Mouse (Mus musculus): ENCODE measurements around the gene Slc36a2. TPM values are rescaled to one million over a fixed set of nuclear protein-coding genes. Genes with fewer than 3 reads are reported as not detected.

Slc36a2 gene
- polyA plus RNA-seq, 1 experiment from 2014 or later = 0.16 TPM

DNA sequence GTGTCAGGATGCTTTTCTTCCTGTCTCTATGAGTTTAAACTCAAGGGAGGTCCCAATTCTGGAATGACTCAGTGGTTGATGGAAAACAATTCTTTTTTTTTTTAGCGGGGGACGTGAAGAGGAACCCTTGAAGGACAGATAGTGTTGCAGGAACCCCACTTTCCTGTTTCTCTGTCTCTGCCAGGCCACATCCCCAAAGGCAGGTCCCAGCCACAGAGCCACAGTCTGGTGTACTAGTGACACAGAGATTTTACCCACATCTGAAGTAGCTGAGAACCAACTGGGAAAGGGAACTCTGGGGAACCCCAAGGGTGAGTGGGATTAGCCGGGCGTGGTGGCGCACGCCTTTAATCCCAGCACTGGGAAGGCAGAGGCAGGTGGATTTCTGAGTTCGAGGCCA, 19.1 kb downstream of the Slc36a2 start:
- no peaks in the 10 kb centered on the region for H3K4me1 ChIP-seq (replicated peaks; ENCODE audit: control insufficient read depth, insufficient read depth, low read length)
- no peak overlapping the region for H3K4me2 ChIP-seq (ENCODE audit: low read length)
- H3K36me3 ChIP-seq (ENCODE audit: control insufficient read depth, insufficient read depth) = no peaks in the 10 kb centered on the region
- no peak overlapping the region for H3K4me3 ChIP-seq (replicated peaks; ENCODE audit: low read length)
- H3K9ac ChIP-seq (replicated peaks; ENCODE audit: low read depth, low read length) = no peak overlapping the region
- ATAC-seq = no peak
- no peaks in the 10 kb centered on the region for H3K9me3 ChIP-seq (ENCODE audit: control insufficient read depth, low read length)
- 91% methylated on average over 6 of the region's 7 CpGs for WGBS
- H3K27me3 ChIP-seq (replicated peaks; ENCODE audit: control insufficient read depth, insufficient read depth, low read length) = no peaks in the 10 kb centered on the region
- no peak overlapping the region for H3K27ac ChIP-seq (ENCODE audit: low read length)

DNA sequence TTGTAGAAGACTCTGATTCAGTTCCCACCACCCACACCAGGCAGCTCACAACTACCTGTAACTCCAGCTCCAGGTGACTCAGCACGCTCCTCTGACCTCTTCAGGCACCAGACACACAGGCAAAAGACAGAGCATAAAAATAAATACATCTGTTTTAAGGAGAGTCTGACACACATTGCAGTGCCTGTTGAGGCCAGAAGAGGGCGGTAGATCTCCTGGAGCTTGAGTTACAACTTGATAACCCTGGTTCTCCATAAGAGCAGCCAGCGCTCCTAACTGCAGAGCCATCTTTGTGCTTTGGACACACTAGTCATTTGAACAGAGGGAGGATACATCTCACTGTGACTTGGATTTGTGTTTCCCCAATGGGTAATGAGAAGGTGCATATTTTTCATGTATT, 20.2 kb downstream of the Slc36a2 start:
- no peaks in the 10 kb centered on the region for H3K4me1 ChIP-seq (replicated peaks; ENCODE audit: control insufficient read depth, insufficient read depth, low read length)
- H3K4me3 ChIP-seq (replicated peaks; ENCODE audit: low read length) = no peak overlapping the region
- no peak overlapping the region for H3K9ac ChIP-seq (replicated peaks; ENCODE audit: low read depth, low read length)
- H3K4me2 ChIP-seq (ENCODE audit: low read length) = no peak overlapping the region
- no peak for ATAC-seq
- H3K36me3 ChIP-seq (ENCODE audit: control insufficient read depth, insufficient read depth) = no peaks in the 10 kb centered on the region
- no peak overlapping the region for H3K27ac ChIP-seq (ENCODE audit: low read length)
- H3K27me3 ChIP-seq (replicated peaks; ENCODE audit: control insufficient read depth, insufficient read depth, low read length) = no peaks in the 10 kb centered on the region
- H3K9me3 ChIP-seq (ENCODE audit: control insufficient read depth, low read length) = no peaks in the 10 kb centered on the region
- 48% methylated on average over 3 of the region's 3 CpGs for WGBS

DNA sequence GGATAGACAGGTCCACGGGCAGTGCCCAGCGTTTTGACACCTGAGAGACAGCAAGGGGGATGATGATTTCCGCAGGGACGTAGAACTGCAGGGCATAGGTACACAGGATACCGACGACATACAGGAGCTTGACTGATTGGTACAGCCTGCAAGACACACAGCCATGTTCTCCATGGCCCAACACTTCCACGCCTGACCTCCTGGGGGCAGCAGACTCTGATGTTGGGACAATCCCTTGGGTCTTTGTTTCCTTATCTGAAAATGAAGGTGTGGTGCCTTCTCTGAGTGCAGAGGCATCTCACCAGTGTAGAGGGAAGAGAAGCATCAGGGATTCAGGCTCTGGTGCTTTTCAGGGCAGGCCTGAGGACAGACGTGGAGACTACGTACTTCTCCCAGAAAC, 22.2 kb downstream of the Slc36a2 start:
- Histone ChIP-seq H3K36me3 (ENCODE audit: control insufficient read depth, insufficient read depth) (no peaks in the 10 kb centered on the region), H3K4me2 (ENCODE audit: low read length) (no peak overlapping the region), H3K27ac (ENCODE audit: low read length) (no peak overlapping the region), H3K9ac (replicated peaks; ENCODE audit: low read depth, low read length) (no peak overlapping the region), H3K27me3 (replicated peaks; ENCODE audit: control insufficient read depth, insufficient read depth, low read length) (no peaks in the 10 kb centered on the region), H3K4me1 (replicated peaks; ENCODE audit: control insufficient read depth, insufficient read depth, low read length) (no peaks in the 10 kb centered on the region), H3K4me3 (replicated peaks; ENCODE audit: low read length) (no peak overlapping the region), H3K9me3 (ENCODE audit: control insufficient read depth, low read length) (no peaks in the 10 kb centered on the region)
- 53% methylated on average over 9 of the region's 9 CpGs for WGBS
- ATAC-seq = no peak

DNA sequence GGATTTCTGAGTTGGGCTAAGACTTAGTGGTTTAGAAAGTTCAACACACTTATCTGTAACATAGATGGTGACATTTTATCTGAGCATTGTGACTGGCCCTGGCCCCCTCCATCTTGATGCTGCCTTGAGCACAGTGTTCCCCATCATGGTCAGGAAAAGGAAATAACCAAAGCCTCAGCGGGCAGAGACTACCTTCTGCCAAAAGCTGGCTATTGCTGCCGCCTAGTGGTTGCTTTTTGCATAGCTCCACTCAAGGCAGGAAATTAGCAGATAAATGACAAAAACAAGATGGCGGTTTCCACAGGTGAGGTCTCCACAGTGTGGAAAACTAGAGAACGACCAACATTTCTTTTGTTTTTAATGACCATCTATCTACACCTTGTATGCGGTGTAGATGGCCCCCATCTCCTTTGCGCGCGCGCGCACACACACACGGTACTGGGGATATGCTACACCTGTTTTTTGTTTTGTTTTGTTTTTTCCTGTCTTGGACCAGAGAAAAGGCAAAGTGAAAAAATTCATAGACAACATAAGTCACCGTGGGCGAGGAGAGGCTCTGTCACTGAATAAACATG, 26.0 kb downstream of the Slc36a2 start:
- WGBS = 55% methylated on average over 13 of the region's 13 CpGs
- ATAC-seq = no peak
- H3K27ac ChIP-seq (ENCODE audit: low read length) = no peak overlapping the region
- no peak overlapping the region for H3K4me2 ChIP-seq (ENCODE audit: low read length)
- H3K4me3 ChIP-seq (replicated peaks; ENCODE audit: low read length) = no peak overlapping the region
- no peaks in the 10 kb centered on the region for H3K4me1 ChIP-seq (replicated peaks; ENCODE audit: control insufficient read depth, insufficient read depth, low read length)
- H3K9ac ChIP-seq (replicated peaks; ENCODE audit: low read depth, low read length) = no peak overlapping the region
- no peaks in the 10 kb centered on the region for H3K36me3 ChIP-seq (ENCODE audit: control insufficient read depth, insufficient read depth)
- no peaks in the 10 kb centered on the region for H3K27me3 ChIP-seq (replicated peaks; ENCODE audit: control insufficient read depth, insufficient read depth, low read length)
- H3K9me3 ChIP-seq (ENCODE audit: control insufficient read depth, low read length) = no peaks in the 10 kb centered on the region

DNA sequence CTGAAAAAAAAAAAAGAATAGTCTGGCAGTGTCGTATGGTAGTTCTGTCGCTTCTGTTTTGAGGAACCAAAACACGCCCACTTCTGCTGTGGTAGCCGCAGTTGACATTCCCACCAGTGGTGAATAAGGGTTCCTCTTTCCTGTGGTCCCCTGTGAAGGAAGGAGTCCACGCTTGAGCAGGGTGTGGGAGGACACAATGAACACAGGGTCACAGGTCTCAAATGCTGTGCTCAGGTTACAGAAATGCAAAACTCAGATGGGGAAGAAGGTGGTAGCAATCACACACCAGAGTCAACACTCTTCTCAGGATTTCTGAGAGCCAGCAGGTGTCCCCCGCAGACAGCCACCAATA, 29.8 kb downstream of the Slc36a2 start:
- Histone ChIP-seq H3K9ac (replicated peaks; ENCODE audit: low read depth, low read length) (no peak overlapping the region), H3K4me2 (ENCODE audit: low read length) (no peak overlapping the region), H3K27me3 (replicated peaks; ENCODE audit: control insufficient read depth, insufficient read depth, low read length) (no peaks in the 10 kb centered on the region), H3K4me1 (replicated peaks; ENCODE audit: control insufficient read depth, insufficient read depth, low read length) (no peaks in the 10 kb centered on the region), H3K27ac (ENCODE audit: low read length) (no peak overlapping the region), H3K9me3 (ENCODE audit: control insufficient read depth, low read length) (no peaks in the 10 kb centered on the region), H3K4me3 (replicated peaks; ENCODE audit: low read length) (no peak overlapping the region), H3K36me3 (ENCODE audit: control insufficient read depth, insufficient read depth) (no peaks in the 10 kb centered on the region)
- 80% methylated on average over 6 of the region's 6 CpGs for WGBS
- ATAC-seq = no peak

DNA sequence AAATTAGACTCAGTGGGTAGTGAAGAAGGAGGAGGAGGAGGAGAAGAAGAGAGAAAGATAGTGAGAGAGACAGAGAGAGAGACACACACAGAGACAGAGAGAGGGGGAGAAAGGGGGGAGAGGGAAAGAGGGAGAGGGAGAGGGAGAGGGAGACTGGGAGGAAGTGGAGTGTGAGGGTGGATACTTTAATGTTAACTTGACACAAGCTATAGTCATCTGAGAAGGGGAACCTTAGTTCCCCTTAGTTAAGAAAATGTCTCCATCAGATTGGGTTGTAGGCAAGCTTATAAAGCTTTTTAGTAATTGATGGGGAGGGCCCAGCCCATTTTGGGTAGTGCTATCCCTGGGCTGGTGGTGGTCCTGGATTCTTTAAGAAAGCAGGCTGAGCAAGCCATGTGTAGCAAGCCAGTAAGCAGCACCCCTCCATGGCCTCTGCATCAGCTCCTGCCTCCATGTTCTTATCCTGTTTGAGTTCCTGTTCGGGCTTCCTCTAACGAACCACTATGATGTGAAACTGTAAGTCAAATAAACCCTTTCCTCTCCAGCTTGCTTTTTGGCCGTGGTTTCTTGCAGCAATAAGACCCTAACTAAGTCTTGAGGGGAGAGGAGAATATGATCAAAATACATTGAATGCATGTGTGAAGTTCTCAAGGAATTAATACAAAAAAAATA, 30.3 kb downstream of the Slc36a2 start:
- no peak overlapping the region for H3K4me3 ChIP-seq (replicated peaks; ENCODE audit: low read length)
- no peaks in the 10 kb centered on the region for H3K27me3 ChIP-seq (replicated peaks; ENCODE audit: control insufficient read depth, insufficient read depth, low read length)
- H3K4me2 ChIP-seq (ENCODE audit: low read length) = no peak overlapping the region
- H3K9ac ChIP-seq (replicated peaks; ENCODE audit: low read depth, low read length) = no peak overlapping the region
- H3K9me3 ChIP-seq (ENCODE audit: control insufficient read depth, low read length) = no peaks in the 10 kb centered on the region
- H3K27ac ChIP-seq (ENCODE audit: low read length) = no peak overlapping the region
- no peaks in the 10 kb centered on the region for H3K4me1 ChIP-seq (replicated peaks; ENCODE audit: control insufficient read depth, insufficient read depth, low read length)
- 59% methylated on average over 3 of the region's 3 CpGs for WGBS
- no peaks in the 10 kb centered on the region for H3K36me3 ChIP-seq (ENCODE audit: control insufficient read depth, insufficient read depth)
- no peak for ATAC-seq

DNA sequence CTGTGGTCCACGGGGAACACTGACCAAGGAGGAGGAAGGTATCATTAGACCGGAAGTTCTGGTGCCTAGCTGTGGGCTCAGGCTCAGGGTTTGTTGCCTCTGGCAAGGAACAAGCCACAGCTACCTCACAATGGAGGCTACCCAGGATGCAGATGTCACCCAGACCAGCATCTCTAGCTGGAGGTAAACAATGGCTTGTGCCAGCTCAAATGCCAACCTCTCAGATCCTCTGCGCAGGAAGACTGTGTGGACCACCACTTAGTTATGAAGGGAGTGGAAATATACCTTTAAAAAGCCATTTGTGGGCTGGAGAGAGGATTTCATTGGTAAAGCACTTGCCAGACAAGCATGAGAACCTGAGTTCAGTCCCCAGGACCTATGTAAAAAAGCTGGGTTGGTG, 33.3 kb downstream of the Slc36a2 start, which contains the start of gene Slc36a3:
Slc36a3 (minus strand) TSS at position 101 of the 400 bp plus-strand sequence.
- Histone ChIP-seq H3K9me3 (ENCODE audit: control insufficient read depth, low read length) (no peaks in the 10 kb centered on the region), H3K36me3 (ENCODE audit: control insufficient read depth, insufficient read depth) (no peaks in the 10 kb centered on the region), H3K27ac (ENCODE audit: low read length) (no peak within 1 kb of the TSS), H3K4me2 (ENCODE audit: low read length) (no peak within 1 kb of the TSS), H3K9ac (replicated peaks; ENCODE audit: low read depth, low read length) (no peak within 1 kb of the TSS), H3K4me1 (replicated peaks; ENCODE audit: control insufficient read depth, insufficient read depth, low read length) (no peaks in the 10 kb centered on the region), H3K4me3 (replicated peaks; ENCODE audit: low read length) (no peak within 1 kb of the TSS), H3K27me3 (replicated peaks; ENCODE audit: control insufficient read depth, insufficient read depth, low read length) (no peaks in the 10 kb centered on the region)
- 71% methylated on average over 3 of the region's 3 CpGs for WGBS
- no peak for ATAC-seq

DNA sequence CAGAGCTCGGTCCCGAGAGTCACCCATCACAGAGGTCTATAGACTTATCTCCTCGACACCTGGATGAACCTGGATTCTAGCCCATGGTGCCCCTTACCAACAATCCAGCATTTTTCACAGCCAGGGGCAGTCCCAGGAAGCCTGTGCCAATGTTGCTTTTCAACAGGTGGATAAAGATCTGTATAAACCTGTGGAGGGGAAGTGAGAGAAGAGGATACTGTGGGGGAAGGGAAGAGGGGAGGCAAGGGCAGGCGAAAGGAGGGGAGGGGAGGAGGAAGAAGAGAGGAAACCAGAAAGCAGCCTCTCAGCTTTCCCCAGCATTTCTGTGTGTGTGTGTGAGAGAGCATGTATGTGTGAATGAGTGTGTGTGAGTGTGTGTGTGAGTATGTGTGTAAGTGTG, 36.4 kb downstream of the Slc36a2 start:
- Histone ChIP-seq H3K9ac (replicated peaks; ENCODE audit: low read depth, low read length) (no peak overlapping the region), H3K27me3 (replicated peaks; ENCODE audit: control insufficient read depth, insufficient read depth, low read length) (no peaks in the 10 kb centered on the region), H3K27ac (ENCODE audit: low read length) (no peak overlapping the region), H3K4me1 (replicated peaks; ENCODE audit: control insufficient read depth, insufficient read depth, low read length) (no peaks in the 10 kb centered on the region), H3K4me2 (ENCODE audit: low read length) (no peak overlapping the region), H3K36me3 (ENCODE audit: control insufficient read depth, insufficient read depth) (no peaks in the 10 kb centered on the region), H3K9me3 (ENCODE audit: control insufficient read depth, low read length) (no peaks in the 10 kb centered on the region), H3K4me3 (replicated peaks; ENCODE audit: low read length) (no peak overlapping the region)
- no peak for ATAC-seq
- 81% methylated on average over 4 of the region's 4 CpGs for WGBS

DNA sequence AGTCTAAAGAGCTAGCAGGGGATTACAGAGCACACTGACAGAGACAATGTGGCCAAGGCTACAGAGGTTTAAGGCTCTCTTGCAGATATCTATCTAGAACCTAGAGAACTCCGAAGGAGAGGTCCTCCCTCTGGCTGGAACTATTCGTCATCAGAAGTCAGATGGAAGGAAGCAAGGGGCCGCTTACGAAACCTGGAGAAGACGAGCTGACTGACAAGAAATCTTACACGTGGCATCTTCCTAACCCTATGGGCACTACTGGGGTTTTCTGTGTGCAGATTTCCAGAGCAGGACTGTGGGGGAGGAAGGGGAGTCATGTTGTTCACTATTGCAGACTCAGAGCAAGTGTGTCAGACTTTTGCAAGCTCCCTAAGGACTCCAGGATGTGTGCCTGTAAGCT, 37.5 kb downstream of the Slc36a2 start:
- Histone ChIP-seq H3K36me3 (ENCODE audit: control insufficient read depth, insufficient read depth) (no peaks in the 10 kb centered on the region), H3K4me2 (ENCODE audit: low read length) (no peak overlapping the region), H3K4me1 (replicated peaks; ENCODE audit: control insufficient read depth, insufficient read depth, low read length) (no peaks in the 10 kb centered on the region), H3K4me3 (replicated peaks; ENCODE audit: low read length) (no peak overlapping the region), H3K9me3 (ENCODE audit: control insufficient read depth, low read length) (no peaks in the 10 kb centered on the region), H3K9ac (replicated peaks; ENCODE audit: low read depth, low read length) (no peak overlapping the region), H3K27me3 (replicated peaks; ENCODE audit: control insufficient read depth, insufficient read depth, low read length) (no peaks in the 10 kb centered on the region), H3K27ac (ENCODE audit: low read length) (no peak overlapping the region)
- no peak for ATAC-seq
- 50% methylated on average over 6 of the region's 6 CpGs for WGBS

DNA sequence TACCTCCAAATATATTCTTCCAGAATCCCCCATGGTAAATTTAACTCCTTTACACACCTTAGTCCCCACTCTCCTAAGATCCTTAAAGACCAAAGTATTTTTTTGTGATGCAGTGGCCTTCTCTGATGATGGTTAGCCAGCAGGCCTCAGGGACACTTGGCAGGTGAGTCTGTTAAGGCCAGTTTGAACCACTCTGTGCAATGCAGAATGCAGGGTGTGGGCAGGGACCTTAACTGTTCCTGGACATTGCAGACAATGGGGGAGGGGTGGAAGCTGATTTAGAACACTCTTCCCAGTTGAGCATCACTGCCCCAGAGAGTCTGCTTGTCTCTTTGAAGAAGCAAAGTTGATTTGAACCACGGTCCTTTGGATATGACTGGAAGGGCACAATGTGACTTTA, 38.0 kb downstream of the Slc36a2 start:
- WGBS = 36% methylated on average over 1 of the region's 1 CpGs
- no peaks in the 10 kb centered on the region for H3K36me3 ChIP-seq (ENCODE audit: control insufficient read depth, insufficient read depth)
- no peaks in the 10 kb centered on the region for H3K9me3 ChIP-seq (ENCODE audit: control insufficient read depth, low read length)
- ATAC-seq = no peak
- no peak overlapping the region for H3K4me2 ChIP-seq (ENCODE audit: low read length)
- no peak overlapping the region for H3K27ac ChIP-seq (ENCODE audit: low read length)
- H3K4me3 ChIP-seq (replicated peaks; ENCODE audit: low read length) = no peak overlapping the region
- H3K27me3 ChIP-seq (replicated peaks; ENCODE audit: control insufficient read depth, insufficient read depth, low read length) = no peaks in the 10 kb centered on the region
- no peaks in the 10 kb centered on the region for H3K4me1 ChIP-seq (replicated peaks; ENCODE audit: control insufficient read depth, insufficient read depth, low read length)
- H3K9ac ChIP-seq (replicated peaks; ENCODE audit: low read depth, low read length) = no peak overlapping the region
